Mouse (Mus musculus): ENCODE measurements around the gene Naaladl2.

DNA sequence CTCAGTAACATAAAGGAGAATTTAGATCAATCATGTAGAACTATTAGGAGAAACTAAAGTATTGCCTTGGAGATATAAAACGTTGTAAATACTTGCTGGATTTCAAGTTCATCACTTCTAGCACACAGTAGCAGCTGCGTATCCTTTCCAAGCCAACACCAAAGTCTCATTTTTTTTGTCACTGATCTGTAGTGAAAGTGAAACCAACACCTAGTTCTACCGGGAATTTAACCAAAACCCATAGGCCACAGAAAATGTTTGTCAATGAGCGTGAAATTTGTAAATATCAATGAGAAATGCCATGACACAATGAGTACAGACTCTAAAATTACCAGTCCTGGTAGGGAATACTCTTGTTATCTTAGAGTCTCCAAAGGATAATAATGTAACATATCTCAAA, 80.8 kb downstream of the Naaladl2 start:
- TF ChIP-seq EP300 (IDR thresholded peaks at IDR 0.05) = no peak
- no peak for TF ChIP-seq CTCF (IDR thresholded peaks at IDR 0.05)
